Mouse (Mus musculus): ENCODE data around the gene Gm4027. TPM values are rescaled to one million over a fixed set of nuclear protein-coding genes. Genes with fewer than 3 reads are reported as not detected.
"Not testable (repeated sequence)": the region's sequence is repeated elsewhere in the genome, so short reads cannot be mapped to it uniquely, and the experiment has no call there.

The Gm4027 gene
- polyA plus RNA-seq (2016; fragmentation: Nextera tagmentation; extraction: Ambion mirVana), result not detected in 2 replicates

DNA sequence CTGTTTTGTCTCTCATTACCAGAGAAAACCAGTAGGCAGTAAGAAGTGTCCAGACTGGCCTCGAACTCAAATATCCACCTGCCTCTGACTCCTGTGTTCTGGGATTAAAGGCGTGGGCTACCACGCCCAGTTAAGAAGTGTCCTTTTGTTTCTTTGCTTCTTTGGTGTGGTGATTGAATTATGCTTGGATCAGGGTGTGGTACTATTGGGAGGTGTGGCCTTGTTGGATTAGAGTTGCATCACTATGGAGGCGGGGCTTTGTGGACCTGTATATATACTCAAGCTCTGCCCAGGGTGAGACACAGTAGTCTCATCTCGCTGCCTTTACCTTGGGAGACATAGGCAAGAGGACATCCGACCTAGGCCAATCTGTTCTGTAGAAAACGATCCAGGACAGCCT, at the start of gene Gm4027:
Gm4027 (plus strand) TSS at position 301 of the 400 bp plus-strand sequence.
- H3K4me1 ChIP-seq; H3K9me3 ChIP-seq (replicated peaks); H3K27ac ChIP-seq (replicated peaks); H3K27me3 ChIP-seq (ENCODE audit: low read depth, poor library complexity, severe bottlenecking); H3K4me3 ChIP-seq; DNase-seq (ENCODE audit: low spot score); H3K36me3 ChIP-seq: not testable (repeated sequence)
- 88% methylated on average over 6 of the region's 7 CpGs for WGBS

DNA sequence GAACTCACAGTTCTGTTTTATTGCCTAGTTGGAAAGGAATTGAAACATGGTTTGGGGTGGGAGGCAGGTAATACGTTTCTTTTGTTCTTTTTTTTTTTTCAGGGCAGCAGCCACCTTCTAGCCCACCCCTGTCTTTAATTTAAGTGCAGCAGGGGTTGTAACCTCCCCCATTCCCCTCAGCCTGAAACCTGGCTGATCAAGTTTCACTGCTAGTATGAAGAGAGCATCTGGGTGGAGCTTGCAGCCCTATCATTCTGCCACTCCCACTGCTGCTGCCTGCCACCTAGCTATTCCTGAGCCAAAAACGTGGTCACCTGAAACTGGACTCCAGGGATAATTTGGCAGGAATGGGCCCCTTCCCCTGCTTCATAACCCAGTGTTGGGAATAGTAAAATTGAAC, 17.3 kb upstream of the Gm4027 start:
- H3K4me3 ChIP-seq; H3K27me3 ChIP-seq (ENCODE audit: low read depth, poor library complexity, severe bottlenecking); DNase-seq (ENCODE audit: low spot score); H3K36me3 ChIP-seq; H3K9me3 ChIP-seq (replicated peaks); H3K4me1 ChIP-seq; H3K27ac ChIP-seq (replicated peaks): not testable (repeated sequence)
- 8% methylated on average over 2 of the region's 2 CpGs for WGBS

DNA sequence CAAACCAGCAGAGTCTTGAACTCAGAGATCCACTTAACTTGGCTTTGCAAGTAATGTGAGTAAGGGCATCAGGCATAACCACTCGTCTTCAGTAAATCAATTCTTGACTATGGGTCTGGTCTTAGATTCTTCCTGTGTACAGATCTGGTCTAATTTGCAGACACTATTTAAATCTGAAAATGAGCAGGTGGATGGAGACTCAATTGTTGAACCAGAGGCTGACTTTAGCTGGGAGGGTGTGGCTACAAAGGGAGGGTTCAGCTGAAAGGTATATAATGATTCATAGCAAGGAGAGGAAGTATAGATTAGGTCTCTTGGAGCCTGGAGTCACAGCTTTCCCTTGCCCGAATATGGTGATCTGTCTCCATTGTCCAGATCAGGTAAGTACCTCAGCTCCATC, 16.3 kb upstream of the Gm4027 start, which contains the start of gene Oog1:
Oog1 (plus strand) TSS at position 301 of the 400 bp plus-strand sequence.
- not testable (repeated sequence) for DNase-seq (ENCODE audit: low spot score); H3K27ac ChIP-seq (replicated peaks); H3K4me1 ChIP-seq; H3K9me3 ChIP-seq (replicated peaks); H3K36me3 ChIP-seq; H3K4me3 ChIP-seq; H3K27me3 ChIP-seq (ENCODE audit: low read depth, poor library complexity, severe bottlenecking)
- WGBS, result 90% methylated on average over 1 of the region's 2 CpGs

DNA sequence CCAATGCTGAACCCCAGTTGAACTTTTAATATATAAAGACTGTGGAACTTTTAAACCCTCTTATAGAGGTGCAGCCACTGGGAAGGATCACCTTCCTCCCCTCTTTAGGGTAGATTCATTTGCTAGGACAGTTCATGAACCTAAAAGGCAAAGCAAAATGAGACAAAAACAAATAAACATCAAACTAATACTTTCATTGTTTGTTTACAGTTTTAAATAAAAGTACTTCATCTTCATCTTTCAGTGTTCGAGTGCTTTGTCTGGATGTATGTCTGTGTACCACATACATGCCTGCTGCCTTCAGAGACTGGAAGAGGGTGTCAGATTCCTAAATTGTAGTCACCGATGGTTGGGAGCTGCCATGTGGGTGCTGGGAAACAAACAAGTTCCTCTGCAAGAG, 25.9 kb downstream of the Gm4027 start, which contains the start of gene Gm16381:
Gm16381 (minus strand) TSS at position 101 of the 400 bp plus-strand sequence.
- not testable (repeated sequence) for H3K36me3 ChIP-seq; H3K4me1 ChIP-seq; H3K4me3 ChIP-seq; H3K9me3 ChIP-seq (replicated peaks); H3K27ac ChIP-seq (replicated peaks); DNase-seq (ENCODE audit: low spot score); H3K27me3 ChIP-seq (ENCODE audit: low read depth, poor library complexity, severe bottlenecking)
- WGBS, result 88% methylated on average over 2 of the region's 2 CpGs

DNA sequence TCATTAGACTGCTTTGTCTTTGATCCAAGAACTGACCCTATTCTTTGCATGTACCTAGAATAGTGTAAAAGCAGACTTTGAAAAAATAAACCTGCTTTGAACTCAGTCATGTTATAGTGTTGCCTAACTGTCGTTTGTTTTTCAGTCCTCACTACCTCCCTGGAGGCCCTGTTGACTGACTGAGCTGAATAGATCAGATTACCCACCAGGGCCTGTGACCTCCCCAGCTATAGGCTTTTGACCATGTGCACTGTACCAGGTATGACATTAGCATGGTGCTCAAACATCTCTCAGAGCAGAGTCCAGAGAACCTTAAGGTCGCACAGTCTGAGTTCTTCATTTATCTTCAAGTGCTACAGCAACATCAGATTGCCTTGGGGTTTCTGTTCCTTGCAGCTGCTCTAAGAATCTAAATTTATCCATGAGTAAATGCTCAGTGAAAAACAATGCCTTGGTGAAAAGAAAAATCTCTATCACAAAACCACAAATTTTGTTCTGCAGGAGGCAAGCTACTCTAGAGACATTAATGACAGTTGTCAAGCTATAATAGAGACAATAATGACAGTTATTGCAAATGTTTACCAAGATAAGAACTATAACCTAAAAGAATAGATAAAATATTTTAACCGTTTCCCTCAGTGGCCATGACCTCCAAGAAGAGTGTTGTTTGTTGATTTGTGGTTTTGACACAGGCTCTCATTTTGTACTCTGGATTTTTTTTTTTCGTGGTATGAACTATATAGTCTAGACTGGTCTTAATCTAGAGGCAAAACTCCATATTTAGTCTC, 34.4 kb downstream of the Gm4027 start:
- H3K27me3 ChIP-seq (ENCODE audit: low read depth, poor library complexity, severe bottlenecking); H3K9me3 ChIP-seq (replicated peaks); H3K36me3 ChIP-seq; H3K4me1 ChIP-seq; DNase-seq (ENCODE audit: low spot score); H3K4me3 ChIP-seq; H3K27ac ChIP-seq (replicated peaks): not testable (repeated sequence)
- 80% methylated on average over 2 of the region's 4 CpGs for WGBS

Other genes starting within 250 kb of the Gm4027 start
- 50.9 and 57.6 TPM in 2 replicates for gene Sptlc2, start 230.5 kb upstream of the Gm4027 start, polyA plus RNA-seq (2016; fragmentation: Nextera tagmentation; extraction: Ambion mirVana)
- 283 and 318 TPM in 2 replicates for gene Slirp, start 175.0 kb upstream of the Gm4027 start, polyA plus RNA-seq (2016; fragmentation: Nextera tagmentation; extraction: Ambion mirVana)
- 59.6 and 64.2 TPM in 2 replicates for gene Alkbh1, start 174.9 kb upstream of the Gm4027 start, polyA plus RNA-seq (2016; fragmentation: Nextera tagmentation; extraction: Ambion mirVana)
- 159 and 161 TPM in 2 replicates for gene Snw1, start 146.6 kb upstream of the Gm4027 start, polyA plus RNA-seq (2016; fragmentation: Nextera tagmentation; extraction: Ambion mirVana)
- not detected in 2 replicates for gene Gm5788, start 124.1 kb upstream of the Gm4027 start, polyA plus RNA-seq (2016; fragmentation: Nextera tagmentation; extraction: Ambion mirVana)
- gene Gm8300, start 104.6 kb upstream of the Gm4027 start, polyA plus RNA-seq (2016; fragmentation: Nextera tagmentation; extraction: Ambion mirVana), result not detected in 2 replicates
- not detected in 2 replicates for gene Oog1, start 16.2 kb upstream of the Gm4027 start, polyA plus RNA-seq (2016; fragmentation: Nextera tagmentation; extraction: Ambion mirVana)
- gene Gm16381, start 25.8 kb downstream of the Gm4027 start, polyA plus RNA-seq (2016; fragmentation: Nextera tagmentation; extraction: Ambion mirVana), result not detected in 2 replicates
- gene Gm21319, start 156.9 kb downstream of the Gm4027 start, polyA plus RNA-seq (2016; fragmentation: Nextera tagmentation; extraction: Ambion mirVana), result not detected in 2 replicates
- not detected in 2 replicates for gene Gm21936, start 176.6 kb downstream of the Gm4027 start, polyA plus RNA-seq (2016; fragmentation: Nextera tagmentation; extraction: Ambion mirVana)
- not detected in 2 replicates for gene BB287469, start 197.7 kb downstream of the Gm4027 start, polyA plus RNA-seq (2016; fragmentation: Nextera tagmentation; extraction: Ambion mirVana)
- gene Gm2001, start 223.5 kb downstream of the Gm4027 start, polyA plus RNA-seq (2016; fragmentation: Nextera tagmentation; extraction: Ambion mirVana), result not detected in 2 replicates